Mouse (Mus musculus) cerebellum, adult 2 months (tissue): Measurements from ENCODE around the gene Cfap100.

ENCODE experiments used
- CTCF ChIP-seq: fragments of 200-500 bp; IDR thresholded peaks from 2 replicates; pipeline ENCODE4 v1.5.1; 2011; ENCODE audit warnings: low read depth, mild to moderate bottlenecking, control low read depth, low read length, moderate library complexity, borderline replicate concordance; ENCODE audit not compliant: insufficient read depth
- POLR2A ChIP-seq: fragments of 200-500 bp; IDR thresholded peaks from 2 replicates; pipeline ENCODE4 v1.6.1; 2011; ENCODE audit warnings: low read length, control low read depth, borderline replicate concordance; ENCODE audit not compliant: insufficient read depth

DNA sequence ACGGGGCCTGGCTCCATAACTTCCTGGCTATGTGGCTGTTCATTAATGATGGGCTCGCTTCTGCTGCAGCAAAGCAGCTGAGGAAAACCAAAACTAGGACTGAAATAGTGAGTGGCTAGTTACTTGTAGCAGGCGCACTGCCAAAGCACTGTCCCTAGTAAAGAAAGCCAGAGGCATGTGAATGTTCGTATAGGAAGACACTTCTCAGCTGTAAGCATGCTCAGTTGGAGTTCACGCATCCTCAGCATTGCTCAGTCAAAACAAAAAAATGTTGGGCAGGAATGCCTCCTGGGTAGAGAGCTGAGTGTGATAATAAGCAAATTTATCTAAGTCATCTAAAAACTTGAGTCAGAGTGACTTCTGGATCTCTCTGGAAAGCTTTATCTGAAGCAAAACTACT, 70.5 kb downstream of the Cfap100 start:
- TF ChIP-seq CTCF (no peak), POLR2A (no peak)
